Mouse (Mus musculus) frontal cortex, postnatal 10 days (tissue): ENCODE results near the gene Fsd2.

Source experiments
- DNase-seq, 2 experiments: peaks; one replicate each; pipeline ENCODE4 v3.0.0; 2022; ENCODE audit warnings: low spot score in 2 of 2, mixed read lengths in 1 of 2

The Fsd2 gene

GRCm38 (mm10) chr7:81541924-81542524 lies 24.7 kb downstream of the Fsd2 start:
- peak; percentile 61 to 67 for DNase-seq

- DNase-seq, result no peak
Observed at GRCm38 (mm10) chr7:81540999-81541398, 25.7 kb downstream of the Fsd2 start.

GRCm38 (mm10) chr7:81539565-81539964 lies 27.2 kb downstream of the Fsd2 start:
- no peak for DNase-seq

GRCm38 (mm10) chr7:81538070-81538675 lies 28.6 kb downstream of the Fsd2 start:
- DNase-seq, result peak in 1 of 2 experiments; percentile 37

GRCm38 (mm10) chr7:81536478-81536877 lies 30.3 kb downstream of the Fsd2 start:
- no peak for DNase-seq

GRCm38 (mm10) chr7:81531462-81531861 lies 35.3 kb downstream of the Fsd2 start:
- DNase-seq, result no peak

GRCm38 (mm10) chr7:81528918-81529317 lies 37.8 kb downstream of the Fsd2 start:
- no peak for DNase-seq

- DNase-seq, result no peak
Observed at GRCm38 (mm10) chr7:81523663-81524017, 43.1 kb downstream of the Fsd2 start.

GRCm38 (mm10) chr7:81523008-81523662 lies 43.6 kb downstream of the Fsd2 start:
- DNase-seq, result peak; percentile 83 to 87

GRCm38 (mm10) chr7:81516154-81517030 lies 50.4 kb downstream of the Fsd2 start:
- no peak for DNase-seq

- no peak for DNase-seq
Observed at GRCm38 (mm10) chr7:81514906-81515590, 51.7 kb downstream of the Fsd2 start.

GRCm38 (mm10) chr7:81501050-81501449 lies 65.7 kb downstream of the Fsd2 start:
- DNase-seq, result no peak

GRCm38 (mm10) chr7:81498181-81498580 lies 68.6 kb downstream of the Fsd2 start, which contains the start of gene BC048679:
Gene BC048679 (minus strand): TSS chr7:81498281.
- no peak for DNase-seq

GRCm38 (mm10) chr7:81497171-81497570 lies 69.6 kb downstream of the Fsd2 start:
- DNase-seq, result no peak

- peak; percentile 52 to 72 for DNase-seq
Observed at GRCm38 (mm10) chr7:81493331-81494021, 73.3 kb downstream of the Fsd2 start, which contains the start of gene Ap3b2. Gene Ap3b2 (minus strand): TSS chr7:81493925.

- no peak for DNase-seq
Observed at GRCm38 (mm10) chr7:81492628-81493027, 74.1 kb downstream of the Fsd2 start.

GRCm38 (mm10) chr7:81489649-81490048 lies 77.1 kb downstream of the Fsd2 start:
- DNase-seq, result no peak
